Mouse (Mus musculus): ENCODE data around the gene Gm30083.

- TF ChIP-seq CTCF (conservative IDR thresholded peaks at IDR 0.05; ENCODE audit: insufficient read depth, insufficient read length, low read depth, low read length) (no peak), POLR2A (IDR thresholded peaks at IDR 0.05; ENCODE audit: low read depth, low read length) (no peak)
These were observed 36.4 kb downstream of the Gm30083 start, which contains the start of gene Zfp488 for GRCm38 (mm10) chr14:33978604-33979059.

Data from kidney, adult 2 months (tissue).